Mouse (Mus musculus) neural tube, embryonic 14.5 days (tissue): ENCODE measurements around the gene Lrmda. TPM values are rescaled to one million over a fixed set of nuclear protein-coding genes. Genes with fewer than 3 reads are reported as not detected.

Experiments used
- ATAC-seq: fragments of 200-750 bp; cut with Nextera tagmentation; 2 replicates; pipeline ENCODE4 v1.8.0; 2017; ENCODE audit warnings: low read depth, mild to moderate bottlenecking, moderate TSS enrichment, moderate library complexity
- H3K27ac ChIP-seq: fragments of 300-500 bp; sonication (generic); 2 replicates; pipeline ENCODE4 v1.5.1; 2014; ENCODE audit warnings: low read depth, mild to moderate bottlenecking, control low read depth, low read length, moderate library complexity, mixed read lengths
- H3K27me3 ChIP-seq: fragments of 300-500 bp; sonication (generic); 2 replicates; pipeline ENCODE4 v1.6.1; 2014; ENCODE audit warnings: low read length; ENCODE audit not compliant: control insufficient read depth, insufficient read depth
- H3K36me3 ChIP-seq: fragments of 300-500 bp; sonication (generic); 2 replicates; pipeline ENCODE4 v1.6.1; 2014; ENCODE audit warnings: low read length, mixed read lengths; ENCODE audit not compliant: control insufficient read depth, insufficient read depth
- H3K4me1 ChIP-seq: fragments of 300-500 bp; sonication (generic); 2 replicates; pipeline ENCODE4 v1.6.1; 2014; ENCODE audit warnings: low read length; ENCODE audit not compliant: control insufficient read depth, insufficient read depth
- H3K4me2 ChIP-seq: fragments of 300-500 bp; sonication (generic); 2 replicates; pipeline ENCODE4 v1.6.1; 2014; ENCODE audit warnings: mild to moderate bottlenecking, low read depth, low read length, control low read depth
- H3K4me3 ChIP-seq: fragments of 300-500 bp; sonication (generic); 2 replicates; pipeline ENCODE4 v1.5.1; 2014; ENCODE audit warnings: low read depth, low read length, control low read depth, mixed read lengths
- H3K9ac ChIP-seq: fragments of 300-500 bp; sonication (generic); replicated peaks from 2 replicates; pipeline ENCODE4 v1.6.1; 2014; ENCODE audit warnings: low read depth, mild to moderate bottlenecking, control low read depth, low read length, mixed read lengths
- H3K9me3 ChIP-seq: fragments of 300-500 bp; sonication (generic); 2 replicates; pipeline ENCODE4 v1.6.1; 2016; ENCODE audit warnings: low read length; ENCODE audit not compliant: control insufficient read depth
- WGBS: fragments of 180-500 bp; shearing (Covaris S2); extraction: QIAGEN DNeasy Blood & Tissue Kit; methylation state at CpG from one replicate; pipeline ENCODE4 v1.1.7; 2014; 5-methylcytosine and 5-hydroxymethylcytosine counted together
- polyA plus RNA-seq: library from polyadenylated mRNA; unstranded; fragments of >200 nt; fragmentation: Nextera tagmentation; extraction: Ambion mirVana; gene quantifications from 2 replicates; pipeline ENCODE4 v1.2.1, GENCODE M21; 2014

Lrmda gene
- polyA plus RNA-seq, 1 experiment from 2014 or later: 0.35 TPM

DNA sequence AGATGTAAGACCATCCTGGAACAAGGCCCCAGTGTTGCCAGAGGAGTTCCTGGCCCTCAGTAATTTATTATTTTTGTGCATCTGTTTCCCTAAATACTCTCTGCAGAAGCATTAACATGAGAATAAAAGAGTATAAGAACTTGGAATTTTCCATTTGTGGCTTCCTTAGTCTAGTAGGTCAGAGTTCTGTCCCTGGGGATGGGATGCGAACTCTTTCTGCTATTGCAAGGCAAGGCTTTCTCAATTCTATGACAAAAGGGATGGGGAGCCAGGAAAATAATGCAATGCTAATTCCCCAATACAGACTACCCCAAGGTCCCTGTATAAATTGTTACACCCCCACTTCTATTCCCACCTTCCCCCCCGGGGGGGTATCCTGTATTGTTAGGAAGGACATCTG lies 829.6 kb downstream of the Lrmda start:
- H3K4me3 ChIP-seq: no peak overlapping the region
- H3K4me1 ChIP-seq: no peaks in the 10 kb centered on the region
- no peak overlapping the region for H3K9ac ChIP-seq
- no peak for ATAC-seq
- H3K4me2 ChIP-seq: no peak overlapping the region
- no peaks in the 10 kb centered on the region for H3K36me3 ChIP-seq
- no peaks in the 10 kb centered on the region for H3K27me3 ChIP-seq
- no peaks in the 10 kb centered on the region for H3K9me3 ChIP-seq
- no peak overlapping the region for H3K27ac ChIP-seq
- WGBS: 69% methylated on average over 2 of the region's 2 CpGs

DNA sequence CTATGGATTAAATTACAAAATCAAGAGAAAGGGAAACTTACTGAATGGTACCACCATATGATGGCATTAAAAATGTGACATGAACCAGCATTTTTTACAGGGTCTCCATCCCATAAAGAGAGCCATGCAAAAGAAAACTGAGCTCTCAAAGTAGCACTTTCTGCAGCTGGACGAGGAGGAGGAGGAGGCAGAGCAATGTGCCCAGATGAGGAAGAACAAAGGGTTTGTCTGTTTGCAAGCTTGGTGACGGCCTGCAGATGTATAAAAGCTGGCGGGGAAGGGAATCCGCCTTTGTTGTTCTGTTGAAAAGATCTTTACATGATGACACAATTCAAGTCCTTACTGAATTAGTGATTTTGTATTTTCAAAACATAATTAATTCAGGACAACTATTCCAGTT lies 841.1 kb downstream of the Lrmda start:
- Histone ChIP-seq H3K9me3 (no peaks in the 10 kb centered on the region), H3K4me3 (no peak overlapping the region), H3K27ac (no peak overlapping the region), H3K9ac (no peak overlapping the region), H3K36me3 (no peaks in the 10 kb centered on the region), H3K27me3 (no peaks in the 10 kb centered on the region), H3K4me2 (no peak overlapping the region), H3K4me1 (no peaks in the 10 kb centered on the region; the same call in 1 of the 2 replicates)
- ATAC-seq: no peak
- WGBS: 38% methylated on average over 4 of the region's 4 CpGs

DNA sequence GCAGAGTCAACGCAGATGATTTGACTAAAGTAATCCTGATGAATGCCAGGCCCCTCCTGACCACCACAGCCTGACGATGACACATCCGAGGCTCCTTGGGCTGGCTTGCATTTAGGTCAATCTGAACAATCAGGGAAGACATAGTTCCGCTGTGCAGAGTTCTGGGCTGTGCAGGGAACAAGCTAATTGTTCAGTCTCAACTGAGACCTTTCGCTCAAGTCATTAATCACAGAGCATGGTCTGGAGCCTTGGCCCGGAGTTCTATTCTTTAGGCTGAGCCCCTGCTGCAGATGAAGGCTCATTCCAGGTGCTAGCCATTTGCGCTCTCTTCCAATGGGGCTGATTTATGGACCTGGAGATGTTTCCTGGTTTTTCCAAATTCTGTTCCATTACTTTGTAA lies 844.6 kb downstream of the Lrmda start:
- 19% methylated on average over 7 of the region's 7 CpGs for WGBS
- no peak overlapping the region for H3K4me2 ChIP-seq
- no peaks in the 10 kb centered on the region; the same call in 1 of the 2 replicates for H3K4me1 ChIP-seq
- no peak overlapping the region for H3K27ac ChIP-seq
- H3K27me3 ChIP-seq: no peaks in the 10 kb centered on the region
- no peak overlapping the region for H3K4me3 ChIP-seq
- H3K36me3 ChIP-seq: no peaks in the 10 kb centered on the region
- ATAC-seq: no peak
- H3K9ac ChIP-seq: no peak overlapping the region
- no peaks in the 10 kb centered on the region for H3K9me3 ChIP-seq

DNA sequence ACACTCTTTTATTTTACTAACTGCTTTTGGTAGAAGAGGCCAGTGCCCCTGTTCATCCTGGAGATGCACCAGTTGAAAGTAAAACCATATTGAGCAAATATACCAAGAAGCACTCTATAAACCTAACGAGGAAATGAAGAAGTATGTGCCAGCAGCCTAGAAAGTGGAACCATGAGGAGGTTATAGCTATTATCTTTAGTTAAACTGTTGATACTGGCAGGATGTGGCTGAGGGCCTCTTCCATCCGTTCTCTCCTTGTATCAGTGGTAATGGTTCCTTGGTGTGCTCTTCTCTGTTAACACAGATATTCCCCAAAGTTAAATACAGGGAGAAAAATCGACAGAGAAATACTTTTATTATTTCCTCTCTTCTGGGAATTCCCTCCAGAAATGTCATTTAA lies 855.1 kb downstream of the Lrmda start:
- no peaks in the 10 kb centered on the region for H3K27me3 ChIP-seq
- 83% methylated on average over 3 of the region's 3 CpGs for WGBS
- H3K4me1 ChIP-seq: no peaks in the 10 kb centered on the region
- no peaks in the 10 kb centered on the region for H3K36me3 ChIP-seq
- no peak for ATAC-seq
- H3K9me3 ChIP-seq: no peaks in the 10 kb centered on the region
- H3K9ac ChIP-seq: no peak overlapping the region
- H3K4me2 ChIP-seq: no peak overlapping the region
- H3K4me3 ChIP-seq: no peak overlapping the region
- no peak overlapping the region for H3K27ac ChIP-seq

DNA sequence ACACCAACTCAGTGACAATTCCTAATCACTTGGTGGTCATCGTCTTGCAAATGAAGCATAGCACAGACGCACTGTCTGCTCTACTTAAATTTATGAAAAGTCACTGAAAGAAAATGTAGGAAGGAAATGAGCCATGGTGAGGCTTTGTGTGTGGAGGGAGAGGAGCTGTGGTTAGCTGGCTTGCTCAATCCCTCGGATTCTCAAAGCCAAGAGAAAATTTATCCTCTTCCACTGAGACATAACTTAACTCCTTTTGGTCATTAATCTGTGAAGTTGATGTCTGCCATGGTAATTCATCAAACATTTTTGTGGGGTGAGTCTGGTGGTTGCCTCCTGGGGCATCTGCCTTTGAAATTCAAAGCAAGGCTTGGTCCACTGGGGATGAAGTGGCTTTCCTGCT lies 867.7 kb downstream of the Lrmda start:
- Histone ChIP-seq H3K27ac (no peak overlapping the region), H3K36me3 (no peaks in the 10 kb centered on the region), H3K4me1 (no peaks in the 10 kb centered on the region), H3K9me3 (no peaks in the 10 kb centered on the region), H3K27me3 (no peaks in the 10 kb centered on the region), H3K4me2 (no peak overlapping the region), H3K9ac (no peak overlapping the region), H3K4me3 (no peak overlapping the region)
- no peak for ATAC-seq
- WGBS: 29% methylated on average over 3 of the region's 3 CpGs

DNA sequence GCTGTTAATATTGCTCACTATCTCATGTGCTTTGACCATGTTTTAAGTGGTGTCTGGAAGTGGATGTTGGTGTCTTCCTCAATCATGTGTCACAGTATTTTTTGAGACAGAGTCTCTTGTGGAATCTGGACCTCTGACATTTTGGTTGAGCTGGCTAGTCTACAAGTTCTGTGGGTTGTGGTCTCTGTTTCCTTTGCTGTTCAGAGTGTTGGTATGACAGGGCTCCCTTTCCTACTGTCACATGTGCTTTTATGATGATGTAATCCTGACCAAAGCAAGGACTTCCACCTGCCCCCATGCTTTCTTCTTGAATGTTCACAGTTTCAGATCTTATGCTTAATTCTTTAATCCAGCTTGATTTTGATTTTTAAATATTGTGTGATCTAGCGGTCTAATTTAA lies 879.8 kb downstream of the Lrmda start:
- ATAC-seq: no peak
- H3K36me3 ChIP-seq: no peaks in the 10 kb centered on the region
- no peak overlapping the region for H3K27ac ChIP-seq
- no peaks in the 10 kb centered on the region for H3K4me1 ChIP-seq
- H3K4me3 ChIP-seq: no peak overlapping the region
- H3K9me3 ChIP-seq: no peaks in the 10 kb centered on the region
- no peaks in the 10 kb centered on the region for H3K27me3 ChIP-seq
- H3K9ac ChIP-seq: no peak overlapping the region
- no peak overlapping the region for H3K4me2 ChIP-seq
- 93% methylated on average over 1 of the region's 1 CpGs for WGBS

DNA sequence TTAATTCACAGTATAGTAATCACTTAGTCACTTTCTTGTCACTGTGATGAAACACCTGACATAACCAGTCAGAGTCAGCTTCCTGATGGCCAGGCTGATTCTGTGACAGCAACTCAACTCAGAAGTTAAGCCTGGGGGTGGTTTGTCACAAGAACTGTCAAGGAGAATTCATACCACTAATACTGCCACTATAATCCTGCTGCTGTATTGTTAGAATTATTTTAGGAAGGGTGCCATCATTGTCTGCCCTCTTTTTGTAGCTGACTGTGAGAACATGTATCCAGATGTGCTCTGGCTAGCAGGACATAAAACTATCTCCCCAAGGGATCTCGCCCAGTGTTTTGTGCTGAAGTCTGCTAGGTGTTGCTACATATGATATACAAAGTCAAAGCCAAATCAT lies 882.6 kb downstream of the Lrmda start:
- ATAC-seq: no peak
- no peaks in the 10 kb centered on the region for H3K27me3 ChIP-seq
- H3K27ac ChIP-seq: no peak overlapping the region
- H3K4me3 ChIP-seq: no peak overlapping the region
- H3K9me3 ChIP-seq: no peaks in the 10 kb centered on the region
- WGBS: 91% methylated on average over 1 of the region's 1 CpGs
- H3K4me2 ChIP-seq: no peak overlapping the region
- no peak overlapping the region for H3K9ac ChIP-seq
- peaks cover 8% of the 10 kb centered on the region for H3K4me1 ChIP-seq
- no peaks in the 10 kb centered on the region for H3K36me3 ChIP-seq

DNA sequence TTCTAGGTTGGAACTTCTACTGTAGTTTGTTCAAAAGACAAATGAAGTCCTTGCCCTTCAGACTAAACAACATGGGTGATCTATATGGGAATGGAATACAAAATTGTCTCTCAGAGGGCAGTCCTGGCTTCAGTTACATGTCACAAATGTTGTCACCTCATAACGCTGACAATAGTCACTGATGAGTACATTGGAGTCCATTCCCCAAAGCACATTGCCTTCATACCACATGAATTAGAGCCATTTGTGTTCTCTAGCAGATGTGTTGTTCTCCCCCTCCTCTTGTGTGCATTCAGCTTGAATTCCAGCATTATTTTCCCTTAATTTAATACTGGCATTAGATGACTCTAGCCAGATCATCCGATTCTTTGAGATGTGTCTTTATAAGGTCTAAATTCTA lies 883.4 kb downstream of the Lrmda start:
- no peak for ATAC-seq
- Histone ChIP-seq H3K9me3 (no peaks in the 10 kb centered on the region), H3K27ac (no peak overlapping the region), H3K4me1 (peaks cover 12% of the 10 kb centered on the region), H3K36me3 (no peaks in the 10 kb centered on the region), H3K9ac (no peak overlapping the region), H3K4me3 (no peak overlapping the region), H3K4me2 (no peak overlapping the region), H3K27me3 (no peaks in the 10 kb centered on the region)
- 95% methylated on average over 2 of the region's 2 CpGs for WGBS

DNA sequence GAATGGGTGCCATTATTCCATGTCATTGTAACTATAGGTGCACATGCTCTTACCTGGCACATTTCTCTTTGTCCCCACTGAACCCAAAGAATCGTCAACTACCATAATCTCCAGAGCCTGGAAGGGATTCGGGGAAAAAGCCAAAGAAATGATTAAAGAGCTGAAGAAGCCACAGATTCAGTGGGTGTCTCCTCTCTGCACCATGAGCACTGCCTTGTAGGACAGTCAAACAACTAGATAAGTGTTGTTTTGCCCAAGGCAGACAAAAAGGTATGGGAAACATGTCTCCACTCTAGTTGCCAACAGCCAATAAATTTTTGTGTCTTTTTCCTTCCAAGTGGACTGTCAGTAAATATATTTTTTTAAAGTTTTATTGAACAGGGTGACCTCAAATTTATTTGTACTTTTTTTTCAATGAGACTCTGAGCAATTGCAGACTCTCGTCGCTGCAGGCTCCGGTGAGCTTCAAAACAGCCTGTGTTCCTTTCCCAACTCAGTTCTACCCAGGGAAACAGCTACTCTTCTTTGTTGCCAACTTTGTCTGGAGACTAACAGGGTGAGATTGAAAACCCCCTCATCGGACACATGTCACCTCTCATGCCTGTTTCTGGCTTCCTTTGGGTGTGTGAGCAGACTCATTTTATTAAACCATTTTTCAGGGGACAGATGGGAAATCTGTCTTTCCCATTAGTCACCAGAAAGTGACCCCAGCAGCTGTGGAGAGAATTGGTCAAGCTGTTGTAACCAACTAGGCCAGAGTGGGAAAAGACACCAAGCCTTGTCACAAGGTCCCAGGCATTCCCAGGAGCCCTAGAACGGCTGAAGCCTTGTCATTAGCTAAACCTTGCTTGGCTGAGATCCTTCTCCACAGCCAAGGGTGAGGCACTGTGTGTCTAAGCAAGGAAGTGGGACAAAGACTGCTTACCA lies 886.5 kb downstream of the Lrmda start:
- ATAC-seq: peak; percentile 79
- WGBS: 62% methylated on average over 7 of the region's 7 CpGs
- no peak overlapping the region for H3K27ac ChIP-seq

More for the DNA sequence above, 886.5 kb downstream of the Lrmda start:
- Histone ChIP-seq H3K9me3 (no peaks in the 10 kb centered on the region), H3K27me3 (no peaks in the 10 kb centered on the region), H3K9ac (no peak overlapping the region), H3K4me1 (peaks cover 12% of the 10 kb centered on the region), H3K4me2 (no peak overlapping the region), H3K4me3 (no peak overlapping the region), H3K36me3 (no peaks in the 10 kb centered on the region)
